28 mouse cellular contexts compared by ENCODE assay signal in genomic region chr14:32175310-32175709, GRCm38 (mm10). TPM values are rescaled to one million over a fixed set of nuclear protein-coding genes. Genes with fewer than 3 reads are reported as not detected.
DNase-seq lines count a peak whose midpoint lies in the region; ATAC-seq and TF ChIP-seq lines count a peak whose summit lies in the region.
"Had no signal": no experiment of that assay in that cellular context is flagged by ENCODE, and none has a peak within 500 bp of the region (broad histone marks: within the 10 kb centered on the region; RNA-seq: fewer than 3 reads in every experiment).

No protein-coding gene starts in this region.

- no peak for TF ChIP-seq CTCF in liver, embryonic 14.5 days (IDR thresholded peaks at IDR 0.05; ENCODE audit: low read depth)

- H3K9me3 ChIP-seq in heart, embryonic 12.5 days (replicated peaks), result no peaks in the 10 kb centered on the region
- no peaks in the 10 kb centered on the region for H3K9me3 ChIP-seq in liver, embryonic 14.5 days (ENCODE audit: control insufficient read depth, low read length)
- H3K9me3 ChIP-seq in liver, embryonic 11.5 days (ENCODE audit: control insufficient read depth, low read length), result no peaks in the 10 kb centered on the region
- no peaks in the 10 kb centered on the region for H3K9me3 ChIP-seq in embryonic facial prominence, embryonic 10.5 days
- H3K9me3 ChIP-seq: embryonic facial prominence, embryonic 15.5 days; forebrain, embryonic 15.5 days; heart, embryonic 13.5 days; hindbrain, embryonic 13.5 days had no signal

- ATAC-seq in heart, embryonic 12.5 days (ENCODE audit: insufficient number of reproducible peaks, low FRiP score), result peak; percentile 61; the same call in 1 of the 2 replicates
- ATAC-seq in liver, embryonic 14.5 days (ENCODE audit: insufficient read depth), result peak; percentile 43; the same call in 1 of the 2 replicates
- no peak; the same call in 1 of the 2 replicates for ATAC-seq in liver, embryonic 11.5 days (replicated peaks; ENCODE audit: low FRiP score)
- 0 out of 2 replicates have a peak, but pooled peaks have one; percentile 35 for ATAC-seq in megakaryocyte-erythroid progenitor cell, adult 5-6 weeks (replicated peaks; ENCODE audit: low FRiP score, low TSS enrichment, poor library complexity, severe bottlenecking)
- ATAC-seq: forebrain, embryonic 15.5 days; hindbrain, postnatal 0 days had no signal

- peaks cover 41% of the 10 kb centered on the region for H3K36me3 ChIP-seq in heart, embryonic 12.5 days
- peaks cover 71% of the 10 kb centered on the region for H3K36me3 ChIP-seq in liver, embryonic 14.5 days (replicated peaks; ENCODE audit: control insufficient read depth, insufficient read depth, low read depth)
- H3K36me3 ChIP-seq in liver, embryonic 11.5 days (ENCODE audit: control insufficient read depth, insufficient read depth, low read length), result peaks cover 28% of the 10 kb centered on the region
- H3K36me3 ChIP-seq in embryonic facial prominence, embryonic 10.5 days (replicated peaks), result peaks cover 63% of the 10 kb centered on the region

- H3K4me3 ChIP-seq in heart, embryonic 12.5 days, result no peak overlapping the region
- no peak overlapping the region for H3K4me3 ChIP-seq in liver, embryonic 14.5 days (ENCODE audit: insufficient read depth in 1 of 2, low read depth in 2 of 2, low read length in 2 of 2)
- no peak overlapping the region for H3K4me3 ChIP-seq in liver, embryonic 11.5 days (ENCODE audit: low read depth, low read length)
- H3K4me3 ChIP-seq in embryonic facial prominence, embryonic 10.5 days, result no peak overlapping the region
- H3K4me3 ChIP-seq: embryonic facial prominence, embryonic 15.5 days; erythroblast, embryonic 14.5 days; forebrain, embryonic 15.5 days; heart, embryonic 13.5 days; hindbrain, embryonic 13.5 days had no signal

- no peak overlapping the region for H3K27ac ChIP-seq in heart, embryonic 12.5 days (ENCODE audit: poor library complexity, severe bottlenecking)
- H3K27ac ChIP-seq in liver, embryonic 14.5 days, result no peak overlapping the region
- H3K27ac ChIP-seq in liver, embryonic 11.5 days (ENCODE audit: low read depth, low read length), result no peak overlapping the region; the same call in 1 of the 2 replicates
- H3K27ac ChIP-seq in embryonic facial prominence, embryonic 10.5 days (replicated peaks), result no peak overlapping the region
- H3K27ac ChIP-seq: embryonic facial prominence, embryonic 15.5 days; forebrain, embryonic 15.5 days; heart, embryonic 13.5 days; hindbrain, embryonic 13.5 days; hindbrain, postnatal 0 days had no signal

- no peaks in the 10 kb centered on the region for H3K4me1 ChIP-seq in heart, embryonic 12.5 days (replicated peaks)
- H3K4me1 ChIP-seq in liver, embryonic 14.5 days (replicated peaks; ENCODE audit: control insufficient read depth in 2 of 2, insufficient read depth in 2 of 2, low read length in 1 of 2), result peaks cover 1 to 5% of the 10 kb centered on the region in 2 experiments
- peaks cover 6% of the 10 kb centered on the region; the same call in 1 of the 2 replicates for H3K4me1 ChIP-seq in liver, embryonic 11.5 days (replicated peaks; ENCODE audit: control insufficient read depth, insufficient read depth, low read length)
- no peaks in the 10 kb centered on the region for H3K4me1 ChIP-seq in embryonic facial prominence, embryonic 10.5 days
- H3K4me1 ChIP-seq: embryonic facial prominence, embryonic 15.5 days; forebrain, embryonic 15.5 days; hindbrain, embryonic 13.5 days had no signal

- no peaks in the 10 kb centered on the region for H3K27me3 ChIP-seq in heart, embryonic 12.5 days (replicated peaks)
- H3K27me3 ChIP-seq in liver, embryonic 14.5 days (ENCODE audit: control insufficient read depth, insufficient read depth, low read length), result no peaks in the 10 kb centered on the region
- no peaks in the 10 kb centered on the region for H3K27me3 ChIP-seq in liver, embryonic 11.5 days (replicated peaks; ENCODE audit: control insufficient read depth, insufficient read depth, low read length)
- H3K27me3 ChIP-seq in embryonic facial prominence, embryonic 10.5 days (replicated peaks; ENCODE audit: low read depth, poor library complexity, severe bottlenecking), result no peaks in the 10 kb centered on the region
- H3K27me3 ChIP-seq: CH12.LX; embryonic facial prominence, embryonic 15.5 days; forebrain, embryonic 15.5 days; heart, embryonic 13.5 days; hindbrain, embryonic 13.5 days had no signal

- intact Hi-C loops in heart, postnatal 25 days (cut with DNase I), result no loop called here

- no peak for DNase-seq in heart, postnatal 25 days (ENCODE audit: low spot score)
- no peak for DNase-seq in liver, embryonic 14.5 days (ENCODE audit: low read depth in 3 of 3, low spot score in 3 of 3)
- no peak for DNase-seq in liver, embryonic 11.5 days (ENCODE audit: low spot score)
- peak; percentile 35 for DNase-seq in brain, adult 2 months (ENCODE audit: low read depth, low spot score)
- no peak for DNase-seq in embryonic facial prominence, embryonic 10.5 days (ENCODE audit: low spot score)
- DNase-seq: adrenal gland, postnatal 10 days; cerebellum, adult 18-20 months; cerebellum, adult 9-11 months; cerebellum, postnatal 36 days; gastrocnemius, postnatal 14 days had no signal

- no peak overlapping the region for H3K9ac ChIP-seq in heart, embryonic 12.5 days
- no peak overlapping the region for H3K9ac ChIP-seq in liver, embryonic 14.5 days (replicated peaks)
- H3K9ac ChIP-seq in liver, embryonic 11.5 days (ENCODE audit: low read depth, low read length), result no peak overlapping the region
- H3K9ac ChIP-seq: embryonic facial prominence, embryonic 15.5 days; forebrain, embryonic 15.5 days; heart, embryonic 13.5 days; hindbrain, embryonic 13.5 days had no signal

- TF ChIP-seq EP300 in liver, embryonic 14.5 days (IDR thresholded peaks at IDR 0.05; ENCODE audit: low read depth), result no peak

- no peak overlapping the region for H3K4me2 ChIP-seq in heart, embryonic 12.5 days
- H3K4me2 ChIP-seq in liver, embryonic 14.5 days (ENCODE audit: low read depth), result no peak overlapping the region
- no peak overlapping the region for H3K4me2 ChIP-seq in liver, embryonic 11.5 days
- H3K4me2 ChIP-seq: embryonic facial prominence, embryonic 15.5 days; forebrain, embryonic 15.5 days; heart, embryonic 13.5 days; hindbrain, embryonic 13.5 days had no signal

- WGBS in heart, embryonic 12.5 days, result 82% methylated on average over 2 of the region's 2 CpGs
- WGBS in liver, embryonic 14.5 days (ENCODE audit: insufficient replicate concordance), result 57% methylated on average over 2 of the region's 2 CpGs
- WGBS in liver, embryonic 11.5 days, result 74% methylated on average over 2 of the region's 2 CpGs
- 90% methylated on average over 2 of the region's 2 CpGs for WGBS in embryonic facial prominence, embryonic 10.5 days

RNA-seq across cellular contexts. Expression of gene Ncoa4, which starts 15.6 kb away (rescaled TPM):
- polyA plus RNA-seq in heart, embryonic 12.5 days (2016; fragmentation: Nextera tagmentation; extraction: Ambion mirVana), result 146 and 147 TPM in 2 replicates
- total RNA-seq in heart, postnatal 25 days (2021), result 100 to 1,000 TPM; 126 TPM
- 80.7 and 117 TPM in 2 replicates for polyA plus RNA-seq in liver, embryonic 14.5 days (2012; rRNA removed)
- polyA plus RNA-seq in liver, embryonic 14.5 days (2014; fragmentation: Nextera tagmentation; extraction: Ambion mirVana), result 353 and 363 TPM in 2 replicates
- polyA plus RNA-seq in liver, embryonic 11.5 days (2014; fragmentation: Nextera tagmentation; extraction: Ambion mirVana), result 172 and 197 TPM in 2 replicates
- total RNA-seq in megakaryocyte-erythroid progenitor cell, adult 5-6 weeks (2014; fragmentation: Nextera tagmentation), result 48.1 and 49.3 TPM in 2 replicates
- total RNA-seq in megakaryocyte-erythroid progenitor cell, adult 5-6 weeks (2017), result 51.3 and 68.1 TPM in 2 replicates
- polyA plus RNA-seq in embryonic facial prominence, embryonic 10.5 days (2016; fragmentation: Nextera tagmentation; extraction: Ambion mirVana), result 67.0 and 70.7 TPM in 2 replicates

RNA-seq across cellular contexts. Expression of gene Timm23, which starts 26.4 kb away (rescaled TPM):
- 279 and 286 TPM in 2 replicates for polyA plus RNA-seq in heart, embryonic 12.5 days (2016; fragmentation: Nextera tagmentation; extraction: Ambion mirVana)
- 100 to 1,000 TPM; 209 to 233 TPM for total RNA-seq in heart, postnatal 25 days (2021)
- 75.8 and 90.5 TPM in 2 replicates for polyA plus RNA-seq in liver, embryonic 14.5 days (2012; rRNA removed)
- 196 and 199 TPM in 2 replicates for polyA plus RNA-seq in liver, embryonic 14.5 days (2014; fragmentation: Nextera tagmentation; extraction: Ambion mirVana)
- 425 and 431 TPM in 2 replicates for polyA plus RNA-seq in liver, embryonic 11.5 days (2014; fragmentation: Nextera tagmentation; extraction: Ambion mirVana)
- 216 and 235 TPM in 2 replicates for total RNA-seq in megakaryocyte-erythroid progenitor cell, adult 5-6 weeks (2014; fragmentation: Nextera tagmentation)
- total RNA-seq in megakaryocyte-erythroid progenitor cell, adult 5-6 weeks (2017), result 189 and 199 TPM in 2 replicates
- 355 and 365 TPM in 2 replicates for polyA plus RNA-seq in embryonic facial prominence, embryonic 10.5 days (2016; fragmentation: Nextera tagmentation; extraction: Ambion mirVana)

RNA-seq across cellular contexts. Expression of gene Parg, which starts 26.4 kb away (rescaled TPM):
- polyA plus RNA-seq in heart, embryonic 12.5 days (2016; fragmentation: Nextera tagmentation; extraction: Ambion mirVana), result 35.5 and 37.9 TPM in 2 replicates
- 10 to 100 TPM; 21.7 to 22.1 TPM for total RNA-seq in heart, postnatal 25 days (2021)
- polyA plus RNA-seq in liver, embryonic 14.5 days (2012; rRNA removed), result 4.4 and 6.0 TPM in 2 replicates
- 12.6 and 17.0 TPM in 2 replicates for polyA plus RNA-seq in liver, embryonic 14.5 days (2014; fragmentation: Nextera tagmentation; extraction: Ambion mirVana)
- polyA plus RNA-seq in liver, embryonic 11.5 days (2014; fragmentation: Nextera tagmentation; extraction: Ambion mirVana), result 37.2 and 41.3 TPM in 2 replicates
- total RNA-seq in megakaryocyte-erythroid progenitor cell, adult 5-6 weeks (2014; fragmentation: Nextera tagmentation), result 31.5 and 33.9 TPM in 2 replicates
- total RNA-seq in megakaryocyte-erythroid progenitor cell, adult 5-6 weeks (2017), result 102 and 122 TPM in 2 replicates
- 47.5 and 51.2 TPM in 2 replicates for polyA plus RNA-seq in embryonic facial prominence, embryonic 10.5 days (2016; fragmentation: Nextera tagmentation; extraction: Ambion mirVana)

RNA-seq across cellular contexts. Expression of gene Msmb, which starts 33.5 kb away (rescaled TPM):
- polyA plus RNA-seq in heart, embryonic 12.5 days (2016; fragmentation: Nextera tagmentation; extraction: Ambion mirVana), result not detected in 2 replicates
- not detected for total RNA-seq in heart, postnatal 25 days (2021)
- 0.13 and 0.19 TPM in 2 replicates for polyA plus RNA-seq in liver, embryonic 14.5 days (2012; rRNA removed)
- 0.33 and 0.38 TPM in 2 replicates for polyA plus RNA-seq in liver, embryonic 14.5 days (2014; fragmentation: Nextera tagmentation; extraction: Ambion mirVana)
- 0.38 TPM in 1 of 2 replicates, not detected in the other for polyA plus RNA-seq in liver, embryonic 11.5 days (2014; fragmentation: Nextera tagmentation; extraction: Ambion mirVana)
- total RNA-seq in megakaryocyte-erythroid progenitor cell, adult 5-6 weeks (2014; fragmentation: Nextera tagmentation), result not detected in 2 replicates
- not detected in 2 replicates for total RNA-seq in megakaryocyte-erythroid progenitor cell, adult 5-6 weeks (2017)
- polyA plus RNA-seq in embryonic facial prominence, embryonic 10.5 days (2016; fragmentation: Nextera tagmentation; extraction: Ambion mirVana), result not detected in 2 replicates
- total RNA-seq: adrenal gland, postnatal 10 days; CH12.LX; gastrocnemius, adult 18-20 months; gastrocnemius, postnatal 14 days; heart, adult 8-10 months; hematopoietic stem cell, adult 5-6 weeks; hindbrain, postnatal 0 days had no signal
- polyA plus RNA-seq: embryonic facial prominence, embryonic 11.5 days; embryonic facial prominence, embryonic 15.5 days; erythroblast, embryonic 14.5 days; forebrain, embryonic 11.5 days; forebrain, embryonic 15.5 days; frontal cortex, adult 2 months; gonadal fat pad, adult 2 months; heart, embryonic 13.5 days; heart, postnatal 0 days; hindbrain, embryonic 13.5 days; hindbrain, postnatal 0 days; intestine, embryonic 14.5 days had no signal
